Mouse (Mus musculus): ENCODE results near the gene Chst8. TPM values are rescaled to one million over a fixed set of nuclear protein-coding genes. Genes with fewer than 3 reads are reported as not detected.
A peak's percentile ranks its signal among the peaks of the same experiment; 100 is the strongest.

The Chst8 gene
- polyA plus RNA-seq, 1 experiment from 2014 or later: 20.5 TPM

GRCm38 (mm10) chr7:34798441-34799403, 13.8 kb downstream of the Chst8 start:
- no peak overlapping the region for H3K4me3 ChIP-seq (replicated peaks)
- H3K9me3 ChIP-seq: no peaks in the 10 kb centered on the region
- 10% methylated on average over 11 of the region's 11 CpGs for WGBS
- peak overlapping the region; percentile 83 for H3K27ac ChIP-seq
- H3K27me3 ChIP-seq: no peaks in the 10 kb centered on the region; the same call in 1 of the 2 replicates
- H3K9ac ChIP-seq (replicated peaks): 0 out of 2 replicates have a peak overlapping the region, but pooled peaks have one; percentile 8
- H3K4me2 ChIP-seq (replicated peaks): peak overlapping the region; percentile 27
- peak; percentile 55 for ATAC-seq
- no peaks in the 10 kb centered on the region for H3K36me3 ChIP-seq
- H3K4me1 ChIP-seq (replicated peaks): peaks cover 35% of the 10 kb centered on the region

GRCm38 (mm10) chr7:34798039-34798438, 14.5 kb downstream of the Chst8 start:
- WGBS: 11% methylated on average over 12 of the region's 12 CpGs
- Histone ChIP-seq H3K4me2 (replicated peaks) (peak overlapping the region; percentile 27; the same call in 1 of the 2 replicates), H3K4me1 (replicated peaks) (peaks cover 35% of the 10 kb centered on the region), H3K27me3 (no peaks in the 10 kb centered on the region; the same call in 1 of the 2 replicates), H3K9me3 (no peaks in the 10 kb centered on the region), H3K36me3 (no peaks in the 10 kb centered on the region), H3K9ac (replicated peaks) (peak overlapping the region; percentile 8; the same call in 1 of the 2 replicates), H3K4me3 (replicated peaks) (no peak overlapping the region), H3K27ac (peak overlapping the region; percentile 83)
- ATAC-seq: peak; percentile 55

DNA sequence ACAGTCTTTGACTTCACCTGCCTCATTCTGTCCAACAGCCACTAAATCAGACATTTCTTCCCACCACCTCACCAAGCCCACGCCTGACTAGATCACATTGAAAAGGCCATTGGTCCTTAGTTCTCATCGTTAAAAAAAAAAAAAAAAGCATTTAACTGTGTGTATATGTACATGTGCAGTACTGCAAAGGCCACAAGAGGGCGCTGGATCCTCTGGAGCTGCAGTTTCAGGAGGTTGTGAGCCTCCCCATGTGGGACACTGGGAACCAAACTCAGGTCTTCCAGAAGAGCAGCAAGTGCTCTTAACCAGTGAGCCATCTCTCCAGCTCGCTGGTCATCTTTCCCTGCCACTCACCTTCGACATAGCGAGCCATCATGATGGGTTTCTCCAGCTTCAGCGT, 22.1 kb downstream of the Chst8 start:
- H3K4me2 ChIP-seq (replicated peaks): no peak overlapping the region
- H3K27ac ChIP-seq: no peak overlapping the region
- WGBS: 77% methylated on average over 7 of the region's 7 CpGs
- H3K9ac ChIP-seq (replicated peaks): no peak overlapping the region
- H3K36me3 ChIP-seq: no peaks in the 10 kb centered on the region
- no peak overlapping the region for H3K4me3 ChIP-seq (replicated peaks)
- peaks cover 3% of the 10 kb centered on the region; the same call in 1 of the 2 replicates for H3K4me1 ChIP-seq (replicated peaks)
- H3K9me3 ChIP-seq: 0 out of 2 replicates have a peak, but pooled peaks cover 8% of the 10 kb centered on the region
- H3K27me3 ChIP-seq: no peaks in the 10 kb centered on the region
- ATAC-seq: no peak

GRCm38 (mm10) chr7:34787171-34787570, 25.3 kb downstream of the Chst8 start:
- Histone ChIP-seq H3K4me2 (replicated peaks) (no peak overlapping the region), H3K9me3 (0 out of 2 replicates have a peak, but pooled peaks cover 8% of the 10 kb centered on the region), H3K36me3 (no peaks in the 10 kb centered on the region), H3K4me3 (replicated peaks) (no peak overlapping the region), H3K27ac (no peak overlapping the region), H3K9ac (replicated peaks) (no peak overlapping the region), H3K27me3 (no peaks in the 10 kb centered on the region), H3K4me1 (replicated peaks) (peaks cover 11% of the 10 kb centered on the region)
- ATAC-seq: no peak

DNA sequence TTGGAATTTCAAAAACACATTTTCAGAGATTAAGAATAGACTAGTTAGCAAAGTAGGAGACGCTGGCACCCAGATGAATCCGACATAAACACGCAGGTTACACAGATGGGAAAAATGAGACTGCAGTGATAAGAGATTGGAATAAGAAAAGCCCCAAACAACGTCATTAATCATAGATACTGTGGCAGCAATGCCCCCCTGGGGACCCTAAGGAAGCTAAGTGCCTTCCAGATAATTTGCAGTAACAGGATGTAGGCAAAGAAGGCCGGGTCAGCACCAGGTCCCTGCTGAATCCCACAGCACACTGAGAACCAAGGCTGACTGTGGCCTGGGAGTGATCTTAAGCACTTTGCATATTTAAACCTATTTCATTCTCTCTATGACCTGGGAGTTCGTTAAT, 27.5 kb downstream of the Chst8 start:
- Histone ChIP-seq H3K4me2 (replicated peaks) (no peak overlapping the region), H3K9me3 (0 out of 2 replicates have a peak, but pooled peaks cover 5% of the 10 kb centered on the region), H3K27ac (0 out of 2 replicates have a peak overlapping the region, but pooled peaks have one; percentile 35), H3K4me1 (replicated peaks) (peaks cover 11% of the 10 kb centered on the region), H3K4me3 (replicated peaks) (no peak overlapping the region), H3K27me3 (no peaks in the 10 kb centered on the region), H3K9ac (replicated peaks) (no peak overlapping the region), H3K36me3 (no peaks in the 10 kb centered on the region)
- no peak for ATAC-seq
- 56% methylated on average over 6 of the region's 6 CpGs for WGBS

- Histone ChIP-seq H3K4me1 (replicated peaks) (peaks cover 11% of the 10 kb centered on the region), H3K9me3 (0 out of 2 replicates have a peak, but pooled peaks cover 5% of the 10 kb centered on the region), H3K4me2 (replicated peaks) (no peak overlapping the region), H3K9ac (replicated peaks) (no peak overlapping the region), H3K27me3 (no peaks in the 10 kb centered on the region), H3K4me3 (replicated peaks) (no peak overlapping the region), H3K27ac (0 out of 2 replicates have a peak overlapping the region, but pooled peaks have one; percentile 30), H3K36me3 (no peaks in the 10 kb centered on the region)
- 58% methylated on average over 9 of the region's 9 CpGs for WGBS
- no peak for ATAC-seq
Measured at GRCm38 (mm10) chr7:34784469-34784868, 28.0 kb downstream of the Chst8 start.

DNA sequence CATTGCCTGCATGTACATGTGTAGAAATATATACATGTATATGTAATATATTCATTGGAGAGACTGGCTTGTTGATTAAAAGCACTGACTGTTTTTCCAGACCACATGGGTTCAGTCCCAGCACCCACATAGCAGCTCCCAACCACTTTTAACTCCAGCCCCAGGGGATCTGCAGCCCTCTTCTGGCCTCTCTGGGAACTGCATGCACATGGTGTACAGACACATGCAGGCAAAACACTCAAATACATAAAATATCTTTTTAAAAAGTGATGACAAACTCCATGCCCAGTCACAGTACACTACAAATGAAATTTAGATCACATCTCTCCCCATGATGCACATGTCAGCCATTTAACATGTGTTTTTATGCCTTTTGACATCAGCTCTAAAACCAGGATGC, 30.5 kb downstream of the Chst8 start:
- ATAC-seq: no peak
- Histone ChIP-seq H3K4me1 (replicated peaks) (peaks cover 25% of the 10 kb centered on the region), H3K27me3 (no peaks in the 10 kb centered on the region), H3K4me2 (replicated peaks) (no peak overlapping the region), H3K9ac (replicated peaks) (no peak overlapping the region), H3K27ac (no peak overlapping the region), H3K4me3 (replicated peaks) (no peak overlapping the region), H3K9me3 (0 out of 2 replicates have a peak, but pooled peaks cover 3% of the 10 kb centered on the region), H3K36me3 (no peaks in the 10 kb centered on the region)

- Histone ChIP-seq H3K27ac (no peak overlapping the region), H3K9me3 (no peaks in the 10 kb centered on the region)
- no peak for ATAC-seq
Measured at GRCm38 (mm10) chr7:34781217-34781616, 31.3 kb downstream of the Chst8 start.

GRCm38 (mm10) chr7:34778426-34778825, 34.1 kb downstream of the Chst8 start:
- peaks cover 41% of the 10 kb centered on the region for H3K4me1 ChIP-seq (replicated peaks)
- ATAC-seq: peak; percentile 35; the same call in 1 of the 2 replicates

More at GRCm38 (mm10) chr7:34781217-34781616, 31.3 kb downstream of the Chst8 start:
- Histone ChIP-seq H3K9ac (replicated peaks) (no peak overlapping the region), H3K36me3 (no peaks in the 10 kb centered on the region), H3K4me3 (replicated peaks) (no peak overlapping the region), H3K27me3 (no peaks in the 10 kb centered on the region), H3K4me2 (replicated peaks) (no peak overlapping the region), H3K4me1 (replicated peaks) (peaks cover 25% of the 10 kb centered on the region)
- 89% methylated on average over 2 of the region's 2 CpGs for WGBS

GRCm38 (mm10) chr7:34775659-34776058, 36.9 kb downstream of the Chst8 start:
- Histone ChIP-seq H3K9me3 (no peaks in the 10 kb centered on the region), H3K9ac (replicated peaks) (no peak overlapping the region), H3K27ac (no peak overlapping the region), H3K4me1 (replicated peaks) (peaks cover 46% of the 10 kb centered on the region), H3K4me3 (replicated peaks) (no peak overlapping the region), H3K27me3 (no peaks in the 10 kb centered on the region), H3K4me2 (replicated peaks) (no peak overlapping the region), H3K36me3 (no peaks in the 10 kb centered on the region)
- ATAC-seq: 0 out of 2 replicates have a peak, but pooled peaks have one; percentile 46
- WGBS: 64% methylated on average over 12 of the region's 12 CpGs

More at GRCm38 (mm10) chr7:34778426-34778825, 34.1 kb downstream of the Chst8 start:
- Histone ChIP-seq H3K4me3 (replicated peaks) (no peak overlapping the region), H3K4me2 (replicated peaks) (no peak overlapping the region), H3K27ac (no peak overlapping the region), H3K9ac (replicated peaks) (no peak overlapping the region), H3K27me3 (no peaks in the 10 kb centered on the region), H3K9me3 (no peaks in the 10 kb centered on the region), H3K36me3 (no peaks in the 10 kb centered on the region)
- WGBS: 17% methylated on average over 9 of the region's 9 CpGs

GRCm38 (mm10) chr7:34774947-34775346, 37.6 kb downstream of the Chst8 start:
- Histone ChIP-seq H3K4me3 (replicated peaks) (no peak overlapping the region), H3K4me2 (replicated peaks) (no peak overlapping the region), H3K27ac (0 out of 2 replicates have a peak overlapping the region, but pooled peaks have one; percentile 2), H3K9me3 (no peaks in the 10 kb centered on the region), H3K36me3 (no peaks in the 10 kb centered on the region), H3K27me3 (no peaks in the 10 kb centered on the region), H3K9ac (replicated peaks) (no peak overlapping the region), H3K4me1 (replicated peaks) (peaks cover 49% of the 10 kb centered on the region)
- ATAC-seq: no peak
- 72% methylated on average over 4 of the region's 4 CpGs for WGBS

GRCm38 (mm10) chr7:34774020-34774419, 38.5 kb downstream of the Chst8 start:
- Histone ChIP-seq H3K9me3 (no peaks in the 10 kb centered on the region), H3K36me3 (no peaks in the 10 kb centered on the region), H3K4me1 (replicated peaks) (peaks cover 47% of the 10 kb centered on the region), H3K27me3 (no peaks in the 10 kb centered on the region), H3K4me2 (replicated peaks) (peak overlapping the region; percentile 19; the same call in 1 of the 2 replicates), H3K27ac (peak overlapping the region; percentile 76), H3K4me3 (replicated peaks) (no peak overlapping the region), H3K9ac (replicated peaks) (0 out of 2 replicates have a peak overlapping the region, but pooled peaks have one; percentile 23)
- ATAC-seq: no peak
- 53% methylated on average over 13 of the region's 13 CpGs for WGBS
